Mouse (Mus musculus): ENCODE results near the gene Plcb1. TPM values are rescaled to one million over a fixed set of nuclear protein-coding genes. Genes with fewer than 3 reads are reported as not detected.

The Plcb1 gene
- polyA plus RNA-seq, 1 experiment from 2014 or later = 72.8 TPM

DNA sequence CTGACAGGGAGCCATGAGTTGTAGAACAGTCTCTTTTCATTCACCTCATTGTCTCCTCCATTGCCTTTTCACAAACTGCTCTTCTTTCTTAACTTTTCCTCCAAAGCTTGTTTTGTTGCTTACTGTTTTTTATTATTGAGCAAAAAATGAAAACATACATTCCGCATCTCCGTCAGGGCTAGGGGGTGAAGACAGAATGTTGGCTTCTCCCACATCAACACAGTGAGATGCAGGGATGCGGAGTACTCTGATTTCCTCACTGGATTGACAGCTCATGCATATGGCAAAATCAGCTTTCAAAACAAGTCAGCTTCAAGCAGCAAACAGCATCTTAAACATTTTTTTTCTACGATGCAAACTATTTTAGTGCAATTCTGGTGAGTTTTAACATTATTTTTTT is 108.9 kb downstream of the Plcb1 start:
- ATAC-seq (ENCODE audit: low FRiP score) = no peak
- H3K4me2 ChIP-seq (replicated peaks) = no peak overlapping the region
- no peaks in the 10 kb centered on the region for H3K27me3 ChIP-seq (ENCODE audit: control insufficient read depth, insufficient read depth, low read length)
- H3K4me1 ChIP-seq (replicated peaks; ENCODE audit: control insufficient read depth, insufficient read depth, low read length) = no peaks in the 10 kb centered on the region
- no peak overlapping the region for H3K9ac ChIP-seq
- no peaks in the 10 kb centered on the region for H3K9me3 ChIP-seq (ENCODE audit: control insufficient read depth, low read length)
- 92% methylated on average over 4 of the region's 4 CpGs for WGBS
- no peak overlapping the region for H3K27ac ChIP-seq
- no peak for DNase-seq (ENCODE audit: low spot score)
- no peak overlapping the region for H3K4me3 ChIP-seq (replicated peaks; ENCODE audit: low read length)
- no peaks in the 10 kb centered on the region for H3K36me3 ChIP-seq (replicated peaks; ENCODE audit: control insufficient read depth, insufficient read depth)

DNA sequence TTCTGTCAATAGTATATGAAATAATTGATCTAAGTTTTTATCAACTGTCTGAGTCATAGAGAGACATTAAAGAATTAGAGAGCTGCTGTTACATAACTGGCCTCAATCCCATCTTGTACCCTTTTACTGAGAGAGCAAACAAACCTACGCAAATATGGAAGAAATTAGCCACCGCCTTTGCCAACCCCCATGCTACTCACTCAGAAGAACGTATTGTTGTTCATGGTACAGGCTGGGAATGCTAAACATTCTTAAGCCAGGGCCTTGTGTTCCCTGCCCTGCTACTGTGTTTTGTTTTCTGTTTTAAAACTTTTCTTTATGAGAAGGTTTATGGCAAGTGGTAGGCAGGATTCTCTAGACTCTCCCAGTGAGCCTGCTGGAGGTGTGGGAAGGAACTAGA is 110.3 kb downstream of the Plcb1 start:
- Histone ChIP-seq H3K4me2 (replicated peaks) (no peak overlapping the region), H3K9ac (no peak overlapping the region), H3K4me3 (replicated peaks; ENCODE audit: low read length) (no peak overlapping the region), H3K36me3 (replicated peaks; ENCODE audit: control insufficient read depth, insufficient read depth) (no peaks in the 10 kb centered on the region), H3K27me3 (ENCODE audit: control insufficient read depth, insufficient read depth, low read length) (no peaks in the 10 kb centered on the region), H3K4me1 (replicated peaks; ENCODE audit: control insufficient read depth, insufficient read depth, low read length) (no peaks in the 10 kb centered on the region), H3K9me3 (ENCODE audit: control insufficient read depth, low read length) (no peaks in the 10 kb centered on the region), H3K27ac (no peak overlapping the region)
- 89% methylated on average over 3 of the region's 3 CpGs for WGBS
- DNase-seq (ENCODE audit: low spot score) (no peak), ATAC-seq (ENCODE audit: low FRiP score) (no peak)

- H3K9me3 ChIP-seq (ENCODE audit: control insufficient read depth, low read length) = no peaks in the 10 kb centered on the region
- no peak overlapping the region for H3K27ac ChIP-seq
- 93% methylated on average over 5 of the region's 5 CpGs for WGBS
- H3K4me3 ChIP-seq (replicated peaks; ENCODE audit: low read length) = no peak overlapping the region
- DNase-seq (ENCODE audit: low spot score) (no peak), ATAC-seq (ENCODE audit: low FRiP score) (no peak)
- H3K4me2 ChIP-seq (replicated peaks) = no peak overlapping the region
- H3K4me1 ChIP-seq (replicated peaks; ENCODE audit: control insufficient read depth, insufficient read depth, low read length) = no peaks in the 10 kb centered on the region
- H3K36me3 ChIP-seq (replicated peaks; ENCODE audit: control insufficient read depth, insufficient read depth) = no peaks in the 10 kb centered on the region
- H3K27me3 ChIP-seq (ENCODE audit: control insufficient read depth, insufficient read depth, low read length) = no peaks in the 10 kb centered on the region
- H3K9ac ChIP-seq = no peak overlapping the region
These were observed 111.2 kb downstream of the Plcb1 start for GRCm38 (mm10) chr2:134897083-134897482.

DNA sequence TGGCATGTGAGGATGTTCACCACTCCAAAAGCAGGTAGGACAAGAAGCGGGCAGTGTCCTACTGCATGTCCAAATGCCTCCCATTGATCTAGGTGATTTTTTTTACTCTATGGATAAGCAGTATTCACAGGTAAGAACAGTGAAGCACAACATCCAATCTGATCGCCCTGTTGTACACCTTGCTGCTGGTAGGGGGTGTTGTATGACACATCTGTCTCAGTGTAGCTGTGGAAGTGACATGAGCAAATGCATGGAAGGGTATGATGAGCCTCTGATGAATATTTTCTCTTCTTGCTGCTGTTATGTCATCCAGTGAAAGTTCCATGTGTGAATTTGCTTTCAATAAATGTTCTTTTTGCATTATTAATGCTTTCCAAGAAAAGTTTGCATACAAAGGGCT is 115.7 kb downstream of the Plcb1 start:
- no peaks in the 10 kb centered on the region for H3K9me3 ChIP-seq (ENCODE audit: control insufficient read depth, low read length)
- no peak overlapping the region for H3K9ac ChIP-seq
- DNase-seq (ENCODE audit: low spot score) (no peak), ATAC-seq (ENCODE audit: low FRiP score) (no peak)
- no peak overlapping the region for H3K4me2 ChIP-seq (replicated peaks)
- H3K4me3 ChIP-seq (replicated peaks; ENCODE audit: low read length) = no peak overlapping the region
- no peak overlapping the region for H3K27ac ChIP-seq
- WGBS = 93% methylated on average over 2 of the region's 2 CpGs
- no peaks in the 10 kb centered on the region for H3K4me1 ChIP-seq (replicated peaks; ENCODE audit: control insufficient read depth, insufficient read depth, low read length)
- no peaks in the 10 kb centered on the region for H3K36me3 ChIP-seq (replicated peaks; ENCODE audit: control insufficient read depth, insufficient read depth)
- no peaks in the 10 kb centered on the region for H3K27me3 ChIP-seq (ENCODE audit: control insufficient read depth, insufficient read depth, low read length)

- 7% methylated on average over 1 of the region's 1 CpGs for WGBS
- peak overlapping the region; percentile 69; the same call in 1 of the 2 replicates for H3K27ac ChIP-seq
- ATAC-seq (ENCODE audit: low FRiP score) = peak; percentile 88
These were observed 125.0 kb downstream of the Plcb1 start for GRCm38 (mm10) chr2:134910882-134911281.

DNA sequence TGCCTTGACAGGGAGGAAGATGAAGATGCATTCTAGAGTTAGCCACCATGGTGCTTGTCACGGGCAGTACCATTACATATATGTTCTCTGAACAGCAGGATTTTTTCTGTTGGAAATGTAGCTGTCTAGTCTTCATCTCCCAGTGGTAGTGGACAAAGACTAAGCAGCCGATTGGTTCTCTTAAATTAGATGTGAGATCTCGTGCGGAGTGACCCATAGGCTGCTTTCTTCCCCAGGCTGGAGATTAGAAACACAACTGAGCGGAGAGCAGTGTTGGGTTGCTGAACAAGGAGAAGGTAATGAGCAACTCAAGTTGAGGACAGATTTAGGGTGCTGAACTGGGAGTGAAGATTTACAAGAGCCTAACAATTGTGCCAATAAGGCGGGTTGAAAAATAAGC is 125.5 kb downstream of the Plcb1 start:
- Histone ChIP-seq H3K9ac (no peak overlapping the region), H3K27ac (peak overlapping the region; percentile 69; the same call in 1 of the 2 replicates), H3K27me3 (ENCODE audit: control insufficient read depth, insufficient read depth, low read length) (no peaks in the 10 kb centered on the region), H3K4me1 (replicated peaks; ENCODE audit: control insufficient read depth, insufficient read depth, low read length) (peaks cover 4% of the 10 kb centered on the region), H3K9me3 (ENCODE audit: control insufficient read depth, low read length) (no peaks in the 10 kb centered on the region), H3K4me3 (replicated peaks; ENCODE audit: low read length) (no peak overlapping the region), H3K4me2 (replicated peaks) (no peak overlapping the region), H3K36me3 (replicated peaks; ENCODE audit: control insufficient read depth, insufficient read depth) (no peaks in the 10 kb centered on the region)
- ATAC-seq (ENCODE audit: low FRiP score) (no peak), DNase-seq (ENCODE audit: low spot score) (no peak)
- 68% methylated on average over 6 of the region's 6 CpGs for WGBS

More at GRCm38 (mm10) chr2:134910882-134911281, 125.0 kb downstream of the Plcb1 start:
- peak; percentile 73 for DNase-seq (ENCODE audit: low spot score)
- H3K4me2 ChIP-seq (replicated peaks) = no peak overlapping the region
- peaks cover 4% of the 10 kb centered on the region for H3K4me1 ChIP-seq (replicated peaks; ENCODE audit: control insufficient read depth, insufficient read depth, low read length)
- H3K4me3 ChIP-seq (replicated peaks; ENCODE audit: low read length) = no peak overlapping the region
- no peak overlapping the region for H3K9ac ChIP-seq
- no peaks in the 10 kb centered on the region for H3K27me3 ChIP-seq (ENCODE audit: control insufficient read depth, insufficient read depth, low read length)
- H3K36me3 ChIP-seq (replicated peaks; ENCODE audit: control insufficient read depth, insufficient read depth) = no peaks in the 10 kb centered on the region
- no peaks in the 10 kb centered on the region for H3K9me3 ChIP-seq (ENCODE audit: control insufficient read depth, low read length)

DNA sequence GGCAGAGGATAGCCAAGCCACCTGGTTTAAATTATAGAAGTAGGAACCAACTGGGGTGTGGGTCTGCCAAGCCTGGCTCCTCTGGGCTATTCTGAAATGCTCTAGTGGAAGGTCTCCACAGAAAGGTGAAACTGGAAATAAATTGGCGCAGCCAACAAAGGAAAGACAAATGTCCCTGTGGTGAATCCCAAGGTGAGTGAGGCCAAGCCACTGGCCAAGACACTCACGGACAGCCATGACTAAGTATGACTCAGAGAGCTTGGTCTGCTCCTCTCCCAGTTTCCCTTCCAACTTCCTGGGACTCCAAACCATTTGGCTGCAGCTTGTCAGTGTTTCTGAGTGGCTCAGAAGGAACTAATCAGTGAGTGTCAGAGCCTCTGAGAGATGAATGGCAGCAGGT is 126.7 kb downstream of the Plcb1 start:
- Histone ChIP-seq H3K9ac (no peak overlapping the region), H3K4me2 (replicated peaks) (no peak overlapping the region), H3K4me3 (replicated peaks; ENCODE audit: low read length) (no peak overlapping the region), H3K36me3 (replicated peaks; ENCODE audit: control insufficient read depth, insufficient read depth) (no peaks in the 10 kb centered on the region), H3K27me3 (ENCODE audit: control insufficient read depth, insufficient read depth, low read length) (no peaks in the 10 kb centered on the region), H3K9me3 (ENCODE audit: control insufficient read depth, low read length) (no peaks in the 10 kb centered on the region), H3K4me1 (replicated peaks; ENCODE audit: control insufficient read depth, insufficient read depth, low read length) (peaks cover 4% of the 10 kb centered on the region), H3K27ac (no peak overlapping the region)
- WGBS = 85% methylated on average over 2 of the region's 2 CpGs
- ATAC-seq (ENCODE audit: low FRiP score) (no peak), DNase-seq (ENCODE audit: low spot score) (no peak)

DNA sequence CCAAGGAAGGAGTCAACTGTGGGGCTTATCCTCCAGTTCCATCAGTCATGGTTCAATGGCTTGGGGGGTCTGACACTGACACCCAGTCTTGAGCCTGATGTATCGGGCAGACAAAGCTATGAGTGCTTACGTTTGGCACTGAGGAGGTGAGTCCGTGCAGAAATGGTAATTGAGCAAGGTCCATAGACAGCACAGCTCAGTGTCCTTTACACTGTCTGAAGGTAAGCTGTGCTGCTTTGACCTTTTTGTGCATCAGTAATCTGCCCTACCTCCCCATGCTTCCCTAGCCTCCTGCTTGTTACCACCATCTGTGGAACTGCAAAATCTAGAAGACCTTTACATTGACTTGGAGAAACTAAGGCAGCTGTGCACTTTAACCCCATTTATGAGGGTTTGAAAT is 127.7 kb downstream of the Plcb1 start:
- no peak overlapping the region for H3K27ac ChIP-seq
- no peak for DNase-seq (ENCODE audit: low spot score)
- no peak overlapping the region for H3K4me2 ChIP-seq (replicated peaks)

GRCm38 (mm10) chr2:134914091-134914550 is 128.3 kb downstream of the Plcb1 start:
- ATAC-seq (ENCODE audit: low FRiP score) (no peak), DNase-seq (ENCODE audit: low spot score) (no peak)
- no peaks in the 10 kb centered on the region for H3K9me3 ChIP-seq (ENCODE audit: control insufficient read depth, low read length)
- H3K4me2 ChIP-seq (replicated peaks) = no peak overlapping the region
- no peaks in the 10 kb centered on the region for H3K27me3 ChIP-seq (ENCODE audit: control insufficient read depth, insufficient read depth, low read length)
- no peak overlapping the region for H3K4me3 ChIP-seq (replicated peaks; ENCODE audit: low read length)
- no peaks in the 10 kb centered on the region for H3K36me3 ChIP-seq (replicated peaks; ENCODE audit: control insufficient read depth, insufficient read depth)
- 89% methylated on average over 2 of the region's 2 CpGs for WGBS
- no peak overlapping the region for H3K27ac ChIP-seq
- H3K9ac ChIP-seq = no peak overlapping the region
- peaks cover 4% of the 10 kb centered on the region for H3K4me1 ChIP-seq (replicated peaks; ENCODE audit: control insufficient read depth, insufficient read depth, low read length)

More for the DNA sequence above, 127.7 kb downstream of the Plcb1 start:
- ATAC-seq (ENCODE audit: low FRiP score) = 0 out of 2 replicates have a peak, but pooled peaks have one; percentile 26
- Histone ChIP-seq H3K9me3 (ENCODE audit: control insufficient read depth, low read length) (no peaks in the 10 kb centered on the region), H3K9ac (no peak overlapping the region), H3K36me3 (replicated peaks; ENCODE audit: control insufficient read depth, insufficient read depth) (no peaks in the 10 kb centered on the region), H3K4me3 (replicated peaks; ENCODE audit: low read length) (no peak overlapping the region), H3K27me3 (ENCODE audit: control insufficient read depth, insufficient read depth, low read length) (no peaks in the 10 kb centered on the region), H3K4me1 (replicated peaks; ENCODE audit: control insufficient read depth, insufficient read depth, low read length) (peaks cover 4% of the 10 kb centered on the region)
- 72% methylated on average over 3 of the region's 3 CpGs for WGBS

- H3K4me3 ChIP-seq (replicated peaks; ENCODE audit: low read length) = no peak overlapping the region
- H3K4me2 ChIP-seq (replicated peaks) = no peak overlapping the region
- H3K4me1 ChIP-seq (replicated peaks; ENCODE audit: control insufficient read depth, insufficient read depth, low read length) = peaks cover 4% of the 10 kb centered on the region
- no peak overlapping the region for H3K27ac ChIP-seq
- WGBS = 87% methylated on average over 3 of the region's 3 CpGs
- H3K9me3 ChIP-seq (ENCODE audit: control insufficient read depth, low read length) = no peaks in the 10 kb centered on the region
- DNase-seq (ENCODE audit: low spot score) = no peak
- no peaks in the 10 kb centered on the region for H3K36me3 ChIP-seq (replicated peaks; ENCODE audit: control insufficient read depth, insufficient read depth)
- no peak overlapping the region for H3K9ac ChIP-seq
- no peak for ATAC-seq (ENCODE audit: low FRiP score)
- H3K27me3 ChIP-seq (ENCODE audit: control insufficient read depth, insufficient read depth, low read length) = no peaks in the 10 kb centered on the region
These were observed 129.2 kb downstream of the Plcb1 start for GRCm38 (mm10) chr2:134915035-134915434.
